Mouse (Mus musculus): ENCODE data around the gene Bloc1s6. TPM values are rescaled to one million over a fixed set of nuclear protein-coding genes. Genes with fewer than 3 reads are reported as not detected.

Gene Bloc1s6
- polyA plus RNA-seq (2012; ENCODE audit: insufficient read depth, insufficient read length, low replicate concordance, missing spikeins) = not detected in 2 replicates

- H3K27ac ChIP-seq (ENCODE audit: insufficient read depth, low read depth, low read length) = peak within 1 kb of the TSS; percentile 68
- no peaks in the 10 kb centered on the region for H3K4me1 ChIP-seq (ENCODE audit: control insufficient read depth, insufficient read depth, low read length)
- WGBS = 1% methylated on average over 55 of the region's 59 CpGs
- H3K4me3 ChIP-seq (ENCODE audit: insufficient read depth, low read depth, low read length) = peak within 1 kb of the TSS; percentile 82
- TF ChIP-seq CTCF (IDR thresholded peaks at IDR 0.05; ENCODE audit: insufficient read depth, low read depth, low read length) (no peak), POLR2A (IDR thresholded peaks at IDR 0.05; ENCODE audit: insufficient read depth, low read depth, low read length) (peak; percentile 76)
These were observed at the start of gene Bloc1s6 for GRCm38 (mm10) chr2:122737894-122738830. Gene Bloc1s6 (plus strand): TSS chr2:122738503.

DNA sequence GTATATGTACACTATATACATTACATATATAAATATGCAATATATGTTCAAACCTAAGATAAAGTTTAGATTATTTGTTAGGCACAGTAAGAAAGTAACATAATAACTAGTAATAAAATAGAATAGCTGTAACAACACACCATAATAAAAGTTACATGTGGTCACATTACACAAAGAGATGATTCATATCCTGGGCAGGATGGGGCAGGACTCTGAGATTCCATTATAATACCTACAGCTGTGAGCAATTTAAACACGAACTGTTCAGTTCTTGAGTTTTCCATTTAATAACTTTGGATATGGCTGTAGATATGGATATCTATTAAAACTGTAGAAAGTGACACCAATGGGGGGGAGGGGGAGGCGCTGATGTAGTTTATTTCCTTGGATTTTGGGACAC, 40.8 kb upstream of the Bloc1s6 start:
- 77% methylated on average over 2 of the region's 2 CpGs for WGBS
- Histone ChIP-seq H3K4me1 (ENCODE audit: control insufficient read depth, insufficient read depth, low read length) (no peaks in the 10 kb centered on the region), H3K4me3 (ENCODE audit: insufficient read depth, low read depth, low read length) (no peak overlapping the region), H3K27ac (ENCODE audit: insufficient read depth, low read depth, low read length) (no peak overlapping the region)
- TF ChIP-seq CTCF (IDR thresholded peaks at IDR 0.05; ENCODE audit: insufficient read depth, low read depth, low read length) = no peak
- TF ChIP-seq POLR2A (IDR thresholded peaks at IDR 0.05; ENCODE audit: insufficient read depth, low read depth, low read length) = no peak

GRCm38 (mm10) chr2:122701012-122701411, 37.3 kb upstream of the Bloc1s6 start:
- Histone ChIP-seq H3K27ac (ENCODE audit: insufficient read depth, low read depth, low read length) (no peak overlapping the region), H3K4me3 (ENCODE audit: insufficient read depth, low read depth, low read length) (no peak overlapping the region), H3K4me1 (ENCODE audit: control insufficient read depth, insufficient read depth, low read length) (no peaks in the 10 kb centered on the region)
- WGBS = 65% methylated on average over 8 of the region's 8 CpGs
- TF ChIP-seq CTCF (IDR thresholded peaks at IDR 0.05; ENCODE audit: insufficient read depth, low read depth, low read length) (no peak), POLR2A (IDR thresholded peaks at IDR 0.05; ENCODE audit: insufficient read depth, low read depth, low read length) (no peak)

GRCm38 (mm10) chr2:122701871-122702180, 36.5 kb upstream of the Bloc1s6 start:
- Histone ChIP-seq H3K4me3 (ENCODE audit: insufficient read depth, low read depth, low read length) (peak overlapping the region; percentile 84), H3K4me1 (ENCODE audit: control insufficient read depth, insufficient read depth, low read length) (no peaks in the 10 kb centered on the region), H3K27ac (ENCODE audit: insufficient read depth, low read depth, low read length) (no peak overlapping the region)
- TF ChIP-seq CTCF (IDR thresholded peaks at IDR 0.05; ENCODE audit: insufficient read depth, low read depth, low read length) (no peak), POLR2A (IDR thresholded peaks at IDR 0.05; ENCODE audit: insufficient read depth, low read depth, low read length) (no peak)
- under 1% methylated on average over 15 of the region's 15 CpGs for WGBS

- Histone ChIP-seq H3K4me3 (ENCODE audit: insufficient read depth, low read depth, low read length) (peak within 1 kb of the TSS; percentile 84), H3K4me1 (ENCODE audit: control insufficient read depth, insufficient read depth, low read length) (no peaks in the 10 kb centered on the region), H3K27ac (ENCODE audit: insufficient read depth, low read depth, low read length) (peak within 1 kb of the TSS; percentile 69)
- peak; percentile 26; the same call in 1 of the 2 replicates for TF ChIP-seq POLR2A (IDR thresholded peaks at IDR 0.05; ENCODE audit: insufficient read depth, low read depth, low read length)
- peak; percentile 15; the same call in 1 of the 2 replicates for TF ChIP-seq CTCF (IDR thresholded peaks at IDR 0.05; ENCODE audit: insufficient read depth, low read depth, low read length)
- under 1% methylated on average over 109 of the region's 111 CpGs for WGBS
These were observed 35.9 kb upstream of the Bloc1s6 start, which contains the start of gene Slc30a4 for GRCm38 (mm10) chr2:122702181-122703036. Gene Slc30a4 (minus strand): TSS chr2:122702663.

DNA sequence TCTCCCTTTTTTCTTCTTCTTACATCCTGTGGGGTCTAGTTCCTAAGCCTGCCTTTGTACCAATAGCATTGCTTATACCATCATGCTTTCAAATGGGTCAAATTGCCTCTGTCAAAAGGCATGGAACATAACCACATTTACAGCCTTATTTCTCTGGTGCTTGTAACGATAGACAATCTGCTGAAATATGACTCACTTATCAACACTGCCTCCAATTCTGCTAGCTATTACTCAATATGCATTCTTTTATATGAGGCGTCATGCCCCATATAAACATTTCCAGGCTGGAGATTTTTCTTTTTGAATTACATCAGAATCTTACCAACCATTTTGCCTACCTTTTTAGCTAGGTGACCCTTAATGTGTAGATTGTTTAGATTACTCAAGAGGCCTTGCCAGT, 33.7 kb upstream of the Bloc1s6 start:
- TF ChIP-seq POLR2A (IDR thresholded peaks at IDR 0.05; ENCODE audit: insufficient read depth, low read depth, low read length) (no peak), CTCF (IDR thresholded peaks at IDR 0.05; ENCODE audit: insufficient read depth, low read depth, low read length) (no peak)
- H3K4me3 ChIP-seq (ENCODE audit: insufficient read depth, low read depth, low read length) = no peak overlapping the region
- H3K4me1 ChIP-seq (ENCODE audit: control insufficient read depth, insufficient read depth, low read length) = 0 out of 2 replicates have a peak, but pooled peaks cover 2% of the 10 kb centered on the region
- no peak overlapping the region for H3K27ac ChIP-seq (ENCODE audit: insufficient read depth, low read depth, low read length)
- 88% methylated on average over 2 of the region's 2 CpGs for WGBS

DNA sequence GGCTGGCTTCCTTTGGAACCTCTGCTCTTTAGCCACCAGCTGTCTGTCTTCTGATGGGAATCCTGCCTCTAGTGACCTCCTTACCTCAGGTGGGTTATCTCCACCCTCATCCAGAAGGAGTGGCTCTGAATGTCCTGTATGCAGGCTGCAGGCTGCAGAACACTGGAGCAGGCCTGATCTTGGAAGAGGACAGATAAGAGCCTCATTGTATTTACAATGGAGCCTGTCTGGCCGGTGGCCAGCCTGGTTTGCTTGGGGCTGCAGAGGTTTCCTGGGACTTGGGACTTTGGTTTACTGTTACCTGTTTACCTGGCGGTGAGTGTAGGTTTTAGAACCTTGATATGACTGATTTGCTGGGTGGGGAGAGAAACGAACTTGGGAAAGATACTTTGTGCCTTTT, 30.2 kb upstream of the Bloc1s6 start:
- H3K27ac ChIP-seq (ENCODE audit: insufficient read depth, low read depth, low read length) = no peak overlapping the region
- 0 out of 2 replicates have a peak, but pooled peaks cover 2% of the 10 kb centered on the region for H3K4me1 ChIP-seq (ENCODE audit: control insufficient read depth, insufficient read depth, low read length)
- 75% methylated on average over 3 of the region's 3 CpGs for WGBS
- TF ChIP-seq POLR2A (IDR thresholded peaks at IDR 0.05; ENCODE audit: insufficient read depth, low read depth, low read length) (no peak), CTCF (IDR thresholded peaks at IDR 0.05; ENCODE audit: insufficient read depth, low read depth, low read length) (no peak)
- H3K4me3 ChIP-seq (ENCODE audit: insufficient read depth, low read depth, low read length) = no peak overlapping the region

- Histone ChIP-seq H3K4me3 (ENCODE audit: insufficient read depth, low read depth, low read length) (no peak overlapping the region), H3K27ac (ENCODE audit: insufficient read depth, low read depth, low read length) (no peak overlapping the region), H3K4me1 (ENCODE audit: control insufficient read depth, insufficient read depth, low read length) (0 out of 2 replicates have a peak, but pooled peaks cover 2% of the 10 kb centered on the region)
- 83% methylated on average over 1 of the region's 1 CpGs for WGBS
- TF ChIP-seq POLR2A (IDR thresholded peaks at IDR 0.05; ENCODE audit: insufficient read depth, low read depth, low read length) (no peak), CTCF (IDR thresholded peaks at IDR 0.05; ENCODE audit: insufficient read depth, low read depth, low read length) (no peak)
These were observed 29.1 kb upstream of the Bloc1s6 start for GRCm38 (mm10) chr2:122709156-122709555.
